Mouse (Mus musculus) adipocyte (in vitro differentiated cells): ENCODE results near the gene Caly.

Experiments
- DNase-seq: peaks from one replicate; pipeline ENCODE4 v3.0.0-alpha.2; 2016; ENCODE audit warnings: low spot score

Caly gene

GRCm38 (mm10) chr7:140037171-140037555 is 45.2 kb downstream of the Caly start:
- DNase-seq, result no peak

GRCm38 (mm10) chr7:140036281-140037170 is 45.8 kb downstream of the Caly start, which contains the start of the genes Zfp511 and Tubgcp2:
TSS of gene Zfp511 (plus strand) at chr7:140036391.
TSS of gene Tubgcp2 (minus strand) at chr7:140036669.
- peak; percentile 95 for DNase-seq

GRCm38 (mm10) chr7:140035456-140035855 is 46.9 kb downstream of the Caly start:
- DNase-seq, result no peak

GRCm38 (mm10) chr7:140033386-140033785 is 49.0 kb downstream of the Caly start:
- no peak for DNase-seq

- no peak for DNase-seq
Measured at GRCm38 (mm10) chr7:140032366-140032765, 50.0 kb downstream of the Caly start.

GRCm38 (mm10) chr7:140031771-140032170 is 50.6 kb downstream of the Caly start:
- DNase-seq, result no peak
